Mouse (Mus musculus): ENCODE data around the gene Ypel1. TPM values are rescaled to one million over a fixed set of nuclear protein-coding genes. Genes with fewer than 3 reads are reported as not detected.

Gene Ypel1
- total and polyA plus RNA-seq, 3 experiments = 0.42 to 1.1 TPM; not detected in 1

DNA sequence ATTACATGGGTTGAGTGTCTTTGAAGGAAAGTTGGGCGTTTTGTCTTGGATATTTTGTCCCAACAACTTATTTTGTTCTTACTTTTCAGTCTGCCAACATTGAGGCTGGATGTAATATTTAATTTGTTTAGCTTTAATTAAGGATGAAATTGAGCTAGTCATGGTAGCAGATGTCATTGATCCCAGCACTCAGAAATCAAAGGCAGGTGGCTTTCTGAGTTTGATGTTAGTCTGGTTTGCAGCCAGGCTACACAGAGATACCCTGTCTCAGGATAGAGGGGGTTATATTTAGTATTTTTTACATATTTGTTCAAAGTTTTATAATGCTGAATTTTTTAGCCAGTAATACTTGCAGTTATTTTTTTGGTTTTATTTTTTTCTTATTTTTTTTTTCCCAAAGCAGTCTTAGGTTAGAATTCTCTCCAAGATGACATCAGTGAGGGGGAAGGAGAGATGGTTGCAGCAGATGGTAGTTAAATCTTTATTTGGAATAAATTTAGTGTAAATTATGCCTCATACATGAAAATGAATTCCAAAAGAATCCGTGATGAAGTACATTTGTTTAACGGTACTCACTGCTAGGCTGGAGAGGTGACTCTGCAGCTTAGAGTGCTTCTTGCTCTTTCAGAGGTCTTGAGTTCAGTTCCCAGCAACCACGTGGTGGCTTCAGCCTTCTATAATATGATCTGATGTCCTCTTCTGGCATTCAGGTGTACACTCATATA is 39.4 kb upstream of the Ypel1 start:
- TF ChIP-seq CHD1 (IDR thresholded peaks at IDR 0.05; ENCODE audit: low read depth, low read length) = no peak
- no peak for TF ChIP-seq E2F4 (IDR thresholded peaks at IDR 0.05; ENCODE audit: borderline replicate concordance, low read depth, low read length)
- TF ChIP-seq MXI1 (IDR thresholded peaks at IDR 0.05; ENCODE audit: low read depth, low read length) = no peak
- no peak for TF ChIP-seq TAL1 (IDR thresholded peaks at IDR 0.05; ENCODE audit: low read length)
- no peak for TF ChIP-seq MAX (IDR thresholded peaks at IDR 0.05; ENCODE audit: low read length)
- no peak for TF ChIP-seq POLR2AphosphoS2 (IDR thresholded peaks at IDR 0.05; ENCODE audit: low read length)
- TF ChIP-seq ZNF384 (IDR thresholded peaks at IDR 0.05; ENCODE audit: low read depth, low read length) = no peak
- TF ChIP-seq USF1 (IDR thresholded peaks at IDR 0.05; ENCODE audit: low read depth, low read length) = no peak
- no peak for TF ChIP-seq ETS1 (IDR thresholded peaks at IDR 0.05; ENCODE audit: low read depth, low read length)
- TF ChIP-seq USF2 (IDR thresholded peaks at IDR 0.05; ENCODE audit: borderline replicate concordance in 1 of 2, insufficient read depth in 1 of 2, low read depth in 1 of 2, low read length in 2 of 2) = no peak
- no peak overlapping the region for H3K27ac ChIP-seq (ENCODE audit: control insufficient read depth, low read depth, low read length)
- H3K4me1 ChIP-seq (ENCODE audit: control insufficient read depth in 1 of 2, insufficient read depth in 2 of 2, low read length in 2 of 2) = no peaks in the 10 kb centered on the region
- no peak overlapping the region for H3K9ac ChIP-seq (ENCODE audit: control insufficient read depth, low read depth, low read length, poor library complexity, severe bottlenecking)
- H3K79me2 ChIP-seq (ENCODE audit: control insufficient read depth, insufficient read depth, low read length, poor library complexity) = no peaks in the 10 kb centered on the region
- peaks cover 0 to 38% of the 10 kb centered on the region in 2 experiments; a peak in 2 of 4 replicates for H3K36me3 ChIP-seq (ENCODE audit: control insufficient read depth in 1 of 2, insufficient read depth in 2 of 2, low read length in 2 of 2)
- H3K27me3 ChIP-seq (ENCODE audit: control insufficient read depth in 1 of 2, insufficient read depth in 2 of 2, low read length in 2 of 2) = no peaks in the 10 kb centered on the region
- no peak overlapping the region for H3K4me3 ChIP-seq (ENCODE audit: control insufficient read depth in 1 of 2, insufficient read depth in 1 of 2, low read depth in 2 of 2, low read length in 2 of 2)
- DNase-seq (ENCODE audit: low read depth, low spot score) = no peak
- no peaks in the 10 kb centered on the region for H3K9me3 ChIP-seq (replicated peaks; ENCODE audit: insufficient read depth, low read length)

DNA sequence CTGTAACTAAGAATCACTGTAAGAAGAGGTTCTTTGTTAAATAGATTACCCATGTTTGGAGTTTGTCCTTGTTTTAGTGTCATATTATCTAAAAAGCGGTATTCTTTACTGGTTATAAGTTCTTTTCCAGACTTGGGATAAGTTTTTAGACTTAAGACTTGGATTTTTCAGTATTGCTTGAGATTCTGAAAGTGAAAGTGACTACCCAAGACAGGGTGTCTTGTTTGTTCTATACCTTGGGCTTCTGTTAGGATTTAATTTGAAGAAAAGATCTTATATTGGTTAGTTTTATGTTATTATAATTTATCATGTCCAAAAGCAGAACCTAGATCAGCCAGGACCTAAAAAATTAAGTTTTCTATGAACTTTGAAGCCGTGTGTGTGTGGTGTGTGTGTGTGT is 35.7 kb upstream of the Ypel1 start:
- Histone ChIP-seq H3K27ac (ENCODE audit: control insufficient read depth, low read depth, low read length) (no peak overlapping the region), H3K4me1 (ENCODE audit: control insufficient read depth in 1 of 2, insufficient read depth in 2 of 2, low read length in 2 of 2) (no peaks in the 10 kb centered on the region), H3K9me3 (replicated peaks; ENCODE audit: insufficient read depth, low read length) (no peaks in the 10 kb centered on the region), H3K36me3 (ENCODE audit: control insufficient read depth in 1 of 2, insufficient read depth in 2 of 2, low read length in 2 of 2) (peaks cover 0 to 40% of the 10 kb centered on the region in 2 experiments; a peak in 2 of 4 replicates), H3K4me3 (ENCODE audit: control insufficient read depth in 1 of 2, insufficient read depth in 1 of 2, low read depth in 2 of 2, low read length in 2 of 2) (no peak overlapping the region), H3K79me2 (ENCODE audit: control insufficient read depth, insufficient read depth, low read length, poor library complexity) (no peaks in the 10 kb centered on the region), H3K27me3 (ENCODE audit: control insufficient read depth in 1 of 2, insufficient read depth in 2 of 2, low read length in 2 of 2) (no peaks in the 10 kb centered on the region), H3K9ac (ENCODE audit: control insufficient read depth, low read depth, low read length, poor library complexity, severe bottlenecking) (no peak overlapping the region)
- TF ChIP-seq GATA1 (IDR thresholded peaks at IDR 0.05; ENCODE audit: low read depth, low read length) (no peak), RCOR1 (IDR thresholded peaks at IDR 0.05; ENCODE audit: low read depth, low read length) (no peak), ZKSCAN1 (IDR thresholded peaks at IDR 0.05; ENCODE audit: low read depth, low read length) (no peak), EP300 (IDR thresholded peaks at IDR 0.05; ENCODE audit: low read depth in 1 of 2, low read length in 2 of 2) (no peak), MXI1 (IDR thresholded peaks at IDR 0.05; ENCODE audit: low read depth, low read length) (no peak), CTCF (IDR thresholded peaks at IDR 0.05 in 2 of 3, conservative IDR thresholded peaks at IDR 0.05 in 1 of 3; ENCODE audit: control insufficient read depth in 1 of 3, insufficient read depth in 1 of 3, low read depth in 2 of 3, low read length in 3 of 3, poor library complexity in 1 of 3, severe bottlenecking in 1 of 3) (no peak), ZC3H11A (IDR thresholded peaks at IDR 0.05; ENCODE audit: low read depth, low read length) (no peak), RAD21 (IDR thresholded peaks at IDR 0.05; ENCODE audit: low read depth, low read length) (no peak)
- no peak for DNase-seq (ENCODE audit: low read depth, low spot score)

All from MEL (cell line).